Mouse (Mus musculus): ENCODE measurements around the gene Asf1a. TPM values are rescaled to one million over a fixed set of nuclear protein-coding genes. Genes with fewer than 3 reads are reported as not detected.
"Not testable (repeated sequence)": the region's sequence is repeated elsewhere in the genome, so short reads cannot be mapped to it uniquely, and the experiment has no call there.

The Asf1a gene
- polyA plus RNA-seq, 1 experiment from 2014 or later = 140 TPM

DNA sequence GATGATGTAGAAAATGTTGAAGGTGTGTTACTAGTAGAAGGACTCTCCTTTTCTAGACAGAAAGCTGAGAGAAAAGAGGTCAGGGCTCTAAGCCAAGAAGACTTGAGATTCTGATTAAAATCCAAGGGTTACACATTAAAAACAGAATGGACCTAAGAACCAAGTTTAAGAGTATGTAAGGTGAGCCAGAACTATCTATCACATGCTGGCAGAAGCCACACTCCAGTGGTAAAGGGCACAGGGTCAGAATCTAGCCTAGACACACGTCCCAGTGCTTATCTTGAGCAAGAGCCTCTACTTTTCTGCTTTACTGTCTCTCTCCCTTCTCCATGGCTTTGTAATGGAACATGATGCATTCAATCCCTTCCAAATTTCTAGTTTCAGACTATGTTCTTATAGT is 17.4 kb downstream of the Asf1a start:
- WGBS = 59% methylated on average over 1 of the region's 1 CpGs
- Histone ChIP-seq H3K4me1 (ENCODE audit: insufficient read depth) (no peaks in the 10 kb centered on the region), H3K4me3 (ENCODE audit: low read depth, low read length) (no peak overlapping the region), H3K9ac (no peak overlapping the region), H3K4me2 (no peak overlapping the region), H3K27me3 (ENCODE audit: insufficient read depth, low read length) (no peaks in the 10 kb centered on the region), H3K36me3 (ENCODE audit: insufficient read depth) (peaks cover 52% of the 10 kb centered on the region), H3K9me3 (ENCODE audit: low read depth, low read length) (no peaks in the 10 kb centered on the region), H3K27ac (ENCODE audit: low read depth) (no peak overlapping the region)
- ATAC-seq (ENCODE audit: insufficient read depth) = no peak
- no peak for TF ChIP-seq CTCF (IDR thresholded peaks at IDR 0.05; ENCODE audit: low read depth)
- DNase-seq = no peak

DNA sequence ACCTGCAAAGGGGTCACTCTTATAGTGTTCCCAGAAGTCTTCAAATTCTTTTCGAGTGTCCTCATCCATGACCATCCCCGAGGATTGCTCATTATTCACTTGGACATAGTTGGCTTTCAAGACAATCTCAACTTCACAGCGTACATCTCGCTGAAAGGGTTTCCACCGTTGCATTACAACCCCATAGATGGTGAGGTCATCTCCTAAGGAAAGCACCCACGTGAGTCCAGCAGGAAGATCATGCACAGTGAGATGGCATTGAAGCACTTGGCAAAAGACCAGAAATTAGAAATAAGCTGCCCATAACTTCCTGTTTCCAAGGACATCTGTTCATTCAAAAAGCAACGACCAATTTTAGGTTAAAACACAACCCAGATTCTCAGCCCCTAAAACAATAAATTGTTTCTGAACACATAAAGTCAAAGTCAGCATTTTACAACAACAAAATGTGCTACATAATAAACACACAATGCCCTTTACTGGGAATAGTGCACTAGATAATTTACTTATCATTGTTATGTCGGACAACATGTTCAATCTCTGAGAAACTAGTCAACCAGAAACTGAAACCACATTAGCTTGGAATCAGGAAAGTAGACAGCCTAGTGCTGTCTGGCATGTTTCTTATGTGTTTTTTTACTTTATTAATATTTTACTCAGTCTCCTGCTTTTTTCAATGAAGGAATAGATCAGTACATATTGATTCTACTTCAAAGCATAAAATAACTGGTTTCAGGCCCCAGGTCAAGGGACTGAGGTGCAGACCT is 19.5 kb downstream of the Asf1a start:
- no peak for ATAC-seq (ENCODE audit: insufficient read depth)

DNA sequence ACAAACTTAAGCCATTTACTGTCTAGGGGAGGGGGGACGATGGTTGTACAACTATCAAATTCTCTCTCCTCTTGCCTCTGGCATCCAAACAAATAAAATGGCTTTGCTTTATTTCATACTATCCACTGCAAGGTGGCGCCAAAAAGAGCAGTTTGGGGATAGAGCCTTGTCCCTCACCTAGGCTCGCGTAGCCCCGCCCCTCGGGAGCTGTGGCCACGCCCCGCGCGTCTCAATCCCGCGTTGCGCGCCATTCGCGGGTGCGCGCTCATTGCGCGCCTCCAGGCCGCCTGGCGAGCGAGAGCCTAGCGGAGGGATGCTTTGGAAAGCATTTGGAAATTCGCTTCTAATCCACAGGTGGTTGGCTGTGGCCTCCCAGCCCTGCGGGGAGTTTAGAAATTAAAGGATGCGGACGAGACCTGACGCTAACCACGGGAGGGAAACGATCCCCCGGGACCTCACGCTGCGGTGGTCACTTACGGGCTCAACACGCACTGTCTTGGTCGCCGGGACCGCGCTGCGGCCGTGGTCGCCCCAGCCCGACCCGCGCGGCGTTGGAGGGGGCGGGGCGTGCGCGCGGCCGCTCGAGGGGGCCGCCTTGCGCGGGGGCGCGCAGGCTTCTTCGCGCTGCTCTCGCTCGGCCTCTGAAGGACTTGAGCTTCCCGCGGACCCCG is 32.8 kb downstream of the Asf1a start:
- H3K4me2 ChIP-seq = peak overlapping the region; percentile 60
- H3K9me3 ChIP-seq (ENCODE audit: low read depth, low read length) = no peaks in the 10 kb centered on the region
- under 1% methylated on average over 67 of the region's 67 CpGs for whole genome bisulfite sequencing
- peak; percentile 44 for TF ChIP-seq CTCF (IDR thresholded peaks at IDR 0.05; ENCODE audit: low read depth)
- peak overlapping the region; percentile 98 for H3K27ac ChIP-seq (ENCODE audit: low read depth)
- no peaks in the 10 kb centered on the region for H3K27me3 ChIP-seq (ENCODE audit: insufficient read depth, low read length)
- H3K36me3 ChIP-seq (ENCODE audit: insufficient read depth) = peaks cover 9% of the 10 kb centered on the region; the same call in 1 of the 2 replicates
- ATAC-seq (ENCODE audit: insufficient read depth) (peak; percentile 74), DNase-seq (peak; percentile 97)
- peak overlapping the region; percentile 73 for H3K9ac ChIP-seq
- no peaks in the 10 kb centered on the region for H3K4me1 ChIP-seq (ENCODE audit: insufficient read depth)
- H3K4me3 ChIP-seq (ENCODE audit: low read depth, low read length) = peak overlapping the region; percentile 73

More for the DNA sequence above, 19.5 kb downstream of the Asf1a start:
- Histone ChIP-seq H3K36me3 (ENCODE audit: insufficient read depth) (peaks cover 50% of the 10 kb centered on the region), H3K27me3 (ENCODE audit: insufficient read depth, low read length) (no peaks in the 10 kb centered on the region), H3K4me2 (no peak overlapping the region), H3K4me1 (ENCODE audit: insufficient read depth) (no peaks in the 10 kb centered on the region), H3K4me3 (ENCODE audit: low read depth, low read length) (no peak overlapping the region), H3K9me3 (ENCODE audit: low read depth, low read length) (no peaks in the 10 kb centered on the region), H3K9ac (no peak overlapping the region), H3K27ac (ENCODE audit: low read depth) (no peak overlapping the region)
- peak; percentile 28 for DNase-seq
- WGBS = 71% methylated on average over 8 of the region's 8 CpGs
- TF ChIP-seq CTCF (IDR thresholded peaks at IDR 0.05; ENCODE audit: low read depth) = no peak

DNA sequence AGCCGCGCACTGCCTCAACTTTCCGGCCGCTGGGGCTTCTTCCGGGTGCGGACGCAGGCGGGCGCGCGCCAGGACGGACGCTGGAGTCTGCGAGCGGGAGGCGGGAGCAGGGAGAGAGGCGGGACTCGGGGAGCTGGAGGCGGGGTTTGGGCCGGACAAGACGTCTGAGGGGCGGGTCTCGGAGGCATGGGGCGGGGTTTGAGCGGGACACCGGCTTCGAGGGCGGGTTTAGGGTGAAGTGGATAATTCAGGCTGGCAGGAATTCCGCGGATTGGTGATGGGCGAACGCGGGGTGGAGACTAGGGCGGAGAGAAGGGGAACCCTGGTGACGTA is 33.3 kb downstream of the Asf1a start:
- ATAC-seq (ENCODE audit: insufficient read depth) (peak; percentile 96), DNase-seq (peak; percentile 98)
- Histone ChIP-seq H3K9ac (peak overlapping the region; percentile 73), H3K27ac (ENCODE audit: low read depth) (peak overlapping the region; percentile 98), H3K36me3 (ENCODE audit: insufficient read depth) (peaks cover 6% of the 10 kb centered on the region; the same call in 1 of the 2 replicates), H3K4me1 (ENCODE audit: insufficient read depth) (no peaks in the 10 kb centered on the region), H3K4me2 (peak overlapping the region; percentile 60), H3K9me3 (ENCODE audit: low read depth, low read length) (no peaks in the 10 kb centered on the region), H3K27me3 (ENCODE audit: insufficient read depth, low read length) (no peaks in the 10 kb centered on the region), H3K4me3 (ENCODE audit: low read depth, low read length) (peak overlapping the region; percentile 73)
- TF ChIP-seq CTCF (IDR thresholded peaks at IDR 0.05; ENCODE audit: low read depth) = no peak
- under 1% methylated on average over 35 of the region's 35 CpGs for WGBS

DNA sequence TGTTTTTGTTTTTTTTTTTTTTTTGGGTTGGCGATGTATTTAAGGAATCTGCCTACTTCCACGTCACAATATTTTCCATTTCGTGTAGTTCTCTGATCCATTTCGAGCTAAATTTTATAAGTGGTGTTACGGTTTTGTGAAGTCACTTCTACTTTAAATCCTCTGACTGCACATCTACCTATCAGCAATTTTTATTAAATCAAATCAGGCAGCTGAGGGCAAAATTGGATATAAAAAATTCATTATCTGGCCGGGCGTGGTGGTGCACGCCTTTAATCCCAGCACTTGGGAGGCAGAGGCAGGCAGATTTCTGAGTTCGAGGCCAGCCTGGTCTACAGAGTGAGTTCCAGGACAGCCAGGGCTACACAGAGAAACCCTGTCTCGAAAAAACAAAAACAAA is 33.8 kb downstream of the Asf1a start, which contains the start of gene Mcm9:
Gene Mcm9, minus strand, starts transcription at position 101 of the 400 bp plus-strand sequence.
- H3K9ac ChIP-seq = peak within 1 kb of the TSS; percentile 73
- WGBS = 55% methylated on average over 10 of the region's 10 CpGs
- H3K4me3 ChIP-seq (ENCODE audit: low read depth, low read length) = peak within 1 kb of the TSS; percentile 73
- not testable (repeated sequence) for DNase-seq; H3K4me1 ChIP-seq (ENCODE audit: insufficient read depth); H3K36me3 ChIP-seq (ENCODE audit: insufficient read depth); H3K27me3 ChIP-seq (ENCODE audit: insufficient read depth, low read length); H3K9me3 ChIP-seq (ENCODE audit: low read depth, low read length); ATAC-seq (ENCODE audit: insufficient read depth)
- peak within 1 kb of the TSS; percentile 60 for H3K4me2 ChIP-seq
- H3K27ac ChIP-seq (ENCODE audit: low read depth) = peak within 1 kb of the TSS; percentile 98

DNA sequence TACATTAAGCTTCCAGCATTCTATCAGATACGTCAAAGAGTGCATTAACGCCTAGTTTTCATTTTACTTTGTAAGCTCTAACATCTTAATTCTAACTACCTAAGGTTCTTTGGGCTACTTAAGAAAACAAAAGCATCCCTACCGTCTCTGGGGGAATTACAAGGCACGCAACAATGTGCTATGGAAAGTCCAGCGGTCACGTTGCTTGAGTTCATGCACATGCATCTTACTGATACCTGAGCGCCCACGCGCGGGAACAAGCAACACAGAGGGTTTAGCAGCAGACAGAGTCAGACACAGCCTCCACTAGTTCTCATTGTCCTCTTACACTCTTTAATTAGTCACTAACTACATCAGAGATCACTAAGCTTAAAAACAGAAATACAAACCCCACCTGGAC is 37.6 kb downstream of the Asf1a start:
- 72% methylated on average over 10 of the region's 10 CpGs for WGBS

DNA sequence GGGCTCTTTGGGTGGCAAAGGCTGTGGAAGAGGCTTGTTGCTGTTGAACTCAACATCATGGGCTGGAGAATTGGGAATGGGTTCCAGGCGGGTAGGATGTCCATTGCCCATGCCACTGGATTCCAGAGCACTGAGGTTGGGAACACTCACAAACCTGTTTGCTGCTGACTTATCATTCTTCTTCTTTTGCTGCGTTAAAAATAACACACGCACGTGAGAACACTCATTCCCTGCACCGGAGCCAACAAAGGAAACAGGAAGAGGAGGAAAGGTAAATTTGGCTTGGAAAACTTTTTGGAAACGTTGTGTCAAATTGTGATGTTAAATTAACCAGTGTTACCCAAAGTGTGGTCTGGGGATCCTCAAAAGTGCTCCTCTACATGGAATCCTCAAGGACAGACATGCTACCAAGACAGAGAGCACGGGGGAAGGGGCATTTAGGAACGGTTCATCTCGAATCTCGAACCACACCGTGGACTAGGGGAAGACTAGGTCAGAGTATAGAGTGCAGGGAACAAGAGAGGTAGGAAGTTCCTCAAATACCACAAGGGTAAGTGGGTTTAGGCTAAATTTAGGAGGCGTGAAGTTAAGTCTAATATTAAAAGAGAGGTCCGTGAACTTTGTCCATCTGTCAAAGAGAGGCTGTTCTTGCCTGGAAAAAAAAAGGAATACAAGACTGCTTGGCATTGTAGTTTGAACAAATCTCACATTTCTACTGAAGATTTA is 38.9 kb downstream of the Asf1a start:
- no peak overlapping the region for H3K4me2 ChIP-seq
- ATAC-seq (ENCODE audit: insufficient read depth) (no peak), DNase-seq (no peak)
- H3K27ac ChIP-seq (ENCODE audit: low read depth) = no peak overlapping the region
- no peaks in the 10 kb centered on the region for H3K4me1 ChIP-seq (ENCODE audit: insufficient read depth)
- no peaks in the 10 kb centered on the region for H3K27me3 ChIP-seq (ENCODE audit: insufficient read depth, low read length)
- no peak overlapping the region for H3K9ac ChIP-seq
- no peaks in the 10 kb centered on the region for H3K36me3 ChIP-seq (ENCODE audit: insufficient read depth)
- no peaks in the 10 kb centered on the region for H3K9me3 ChIP-seq (ENCODE audit: low read depth, low read length)
- no peak for TF ChIP-seq CTCF (IDR thresholded peaks at IDR 0.05; ENCODE audit: low read depth)
- 69% methylated on average over 13 of the region's 13 CpGs for WGBS
- no peak overlapping the region for H3K4me3 ChIP-seq (ENCODE audit: low read depth, low read length)

More for the DNA sequence above, 37.6 kb downstream of the Asf1a start:
- TF ChIP-seq CTCF (IDR thresholded peaks at IDR 0.05; ENCODE audit: low read depth) = no peak
- H3K27me3 ChIP-seq (ENCODE audit: insufficient read depth, low read length) = no peaks in the 10 kb centered on the region
- no peak overlapping the region for H3K4me2 ChIP-seq
- no peaks in the 10 kb centered on the region for H3K4me1 ChIP-seq (ENCODE audit: insufficient read depth)
- H3K27ac ChIP-seq (ENCODE audit: low read depth) = no peak overlapping the region
- no peak overlapping the region for H3K4me3 ChIP-seq (ENCODE audit: low read depth, low read length)
- ATAC-seq (ENCODE audit: insufficient read depth) (no peak), DNase-seq (no peak)
- H3K9ac ChIP-seq = no peak overlapping the region
- no peaks in the 10 kb centered on the region for H3K36me3 ChIP-seq (ENCODE audit: insufficient read depth)
- no peaks in the 10 kb centered on the region for H3K9me3 ChIP-seq (ENCODE audit: low read depth, low read length)

All from lung, embryonic 14.5 days (tissue).